Mouse (Mus musculus) MEL (cell line): Measurements from ENCODE around the gene Ube2t.

Source experiments
- BHLHE40 ChIP-seq: IDR thresholded peaks from 2 replicates; pipeline ENCODE4 v1.6.1; 2012; ENCODE audit warnings: low read depth, mild to moderate bottlenecking, inconsistent platforms, low read length, improper control_type of control experiment, borderline replicate concordance
- CTCF ChIP-seq, 3 experiments: IDR thresholded peaks in 2 of 3; conservative IDR thresholded peaks in 1 of 3; 2 replicates each; pipeline ENCODE4 v1.5.1; 2011 to 2012; ENCODE audit warnings: low read length in 3 of 3, low read depth in 2 of 3, mild to moderate bottlenecking in 2 of 3, improper control_type of control experiment in 1 of 3, inconsistent platforms in 1 of 3, mixed read lengths in 1 of 3, moderate library complexity in 1 of 3; ENCODE audit not compliant: control insufficient read depth in 1 of 3, insufficient read depth in 1 of 3, poor library complexity in 1 of 3, severe bottlenecking in 1 of 3
- MXI1 ChIP-seq: IDR thresholded peaks from 2 replicates; pipeline ENCODE4 v1.6.1; 2011; ENCODE audit warnings: mild to moderate bottlenecking, low read depth, low read length, improper control_type of control experiment
- MYC ChIP-seq: IDR thresholded peaks from 2 replicates; pipeline ENCODE4 v1.6.1; 2011; ENCODE audit warnings: low read depth, mild to moderate bottlenecking, low read length, improper control_type of control experiment, moderate library complexity
- POLR2A ChIP-seq, 2 experiments: IDR thresholded peaks; 2 replicates each; pipeline ENCODE4 v1.6.1; 2011 to 2012; ENCODE audit warnings: low read length in 2 of 2, mild to moderate bottlenecking in 2 of 2, control low read depth in 1 of 2, improper control_type of control experiment in 1 of 2, low read depth in 1 of 2, moderate library complexity in 1 of 2; ENCODE audit not compliant: control insufficient read depth in 1 of 2, insufficient read depth in 1 of 2, poor library complexity in 1 of 2
- USF1 ChIP-seq: IDR thresholded peaks from 2 replicates; pipeline ENCODE4 v1.6.1; 2014; ENCODE audit warnings: low read depth, mild to moderate bottlenecking, inconsistent platforms, low read length, improper control_type of control experiment, moderate library complexity
- ZC3H11A ChIP-seq: IDR thresholded peaks from 2 replicates; pipeline ENCODE4 v1.6.1; 2012; ENCODE audit warnings: low read depth, mild to moderate bottlenecking, inconsistent platforms, low read length, improper control_type of control experiment

DNA sequence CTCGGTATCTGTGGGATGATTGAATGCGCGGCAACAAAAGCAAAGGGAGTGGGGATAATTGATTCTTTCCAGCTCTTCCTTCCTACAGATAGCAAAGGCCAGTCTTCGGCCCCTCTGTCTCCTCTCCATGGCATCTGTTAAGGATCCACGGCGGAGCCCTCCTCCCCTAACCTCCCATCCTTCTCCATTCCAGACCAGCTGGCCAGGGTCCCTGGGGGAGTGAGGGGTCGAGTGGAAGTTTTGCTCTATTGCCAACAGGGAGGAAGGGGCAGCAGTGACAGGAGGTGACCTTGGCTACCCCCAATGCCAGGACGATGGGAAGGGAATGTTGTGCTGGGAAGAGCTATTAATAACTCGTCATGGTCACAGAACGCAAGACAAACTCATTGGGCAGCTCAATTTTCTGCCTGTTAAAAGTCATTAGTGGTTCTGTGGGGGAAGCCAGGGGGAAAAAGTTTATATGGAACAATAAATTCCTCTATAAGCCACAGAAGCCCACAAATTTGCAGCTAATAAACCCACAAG, 52.6 kb downstream of the Ube2t start:
- no peak for TF ChIP-seq CTCF (IDR thresholded peaks at IDR 0.05 in 2 of 3, conservative IDR thresholded peaks at IDR 0.05 in 1 of 3; ENCODE audit: control insufficient read depth in 1 of 3, insufficient read depth in 1 of 3, low read depth in 2 of 3, low read length in 3 of 3, poor library complexity in 1 of 3, severe bottlenecking in 1 of 3)
- no peak for TF ChIP-seq MXI1
- TF ChIP-seq USF1 = no peak
- no peak for TF ChIP-seq BHLHE40
- no peak for TF ChIP-seq ZC3H11A
- no peak for TF ChIP-seq POLR2A (IDR thresholded peaks at IDR 0.05; ENCODE audit: control insufficient read depth in 1 of 2, insufficient read depth in 1 of 2, low read depth in 1 of 2, low read length in 2 of 2, poor library complexity in 1 of 2)
- no peak for TF ChIP-seq MYC
